Mouse (Mus musculus): ENCODE measurements around the gene Atraid. TPM values are rescaled to one million over a fixed set of nuclear protein-coding genes. Genes with fewer than 3 reads are reported as not detected.
"Not testable (repeated sequence)": the region's sequence is repeated elsewhere in the genome, so short reads cannot be mapped to it uniquely, and the experiment has no call there.

Atraid gene
- total and polyA plus RNA-seq, 3 experiments: 37.2 to 58.0 TPM; not detected in 1

- TF ChIP-seq MAZ (IDR thresholded peaks at IDR 0.05; ENCODE audit: low read depth, low read length): no peak
- TF ChIP-seq HCFC1 (IDR thresholded peaks at IDR 0.05; ENCODE audit: low read depth, low read length): no peak
- TF ChIP-seq ZC3H11A (IDR thresholded peaks at IDR 0.05; ENCODE audit: low read depth, low read length): no peak
- TF ChIP-seq MXI1 (IDR thresholded peaks at IDR 0.05; ENCODE audit: low read depth, low read length): no peak
- no peak for TF ChIP-seq ETS1 (IDR thresholded peaks at IDR 0.05; ENCODE audit: low read depth, low read length)
- DNase-seq (ENCODE audit: low read depth, low spot score): no peak
- Histone ChIP-seq H3K4me1 (ENCODE audit: control insufficient read depth in 1 of 2, insufficient read depth in 2 of 2, low read length in 2 of 2) (no peaks in the 10 kb centered on the region), H3K27me3 (ENCODE audit: control insufficient read depth in 1 of 2, insufficient read depth in 2 of 2, low read length in 2 of 2) (no peaks in the 10 kb centered on the region), H3K9me3 (replicated peaks; ENCODE audit: insufficient read depth, low read length) (no peaks in the 10 kb centered on the region), H3K79me2 (ENCODE audit: control insufficient read depth, insufficient read depth, low read length, poor library complexity) (no peaks in the 10 kb centered on the region), H3K36me3 (ENCODE audit: control insufficient read depth in 1 of 2, insufficient read depth in 2 of 2, low read length in 2 of 2) (peaks cover 2% of the 10 kb centered on the region in 2 experiments; a peak in 2 of 4 replicates), H3K9ac (ENCODE audit: control insufficient read depth, low read depth, low read length, poor library complexity, severe bottlenecking) (no peak overlapping the region), H3K27ac (ENCODE audit: control insufficient read depth, low read depth, low read length) (no peak overlapping the region), H3K4me3 (ENCODE audit: control insufficient read depth in 1 of 2, insufficient read depth in 1 of 2, low read depth in 2 of 2, low read length in 2 of 2) (no peak overlapping the region)
These were observed 13.4 kb upstream of the Atraid start for GRCm38 (mm10) chr5:31034669-31035068.

DNA sequence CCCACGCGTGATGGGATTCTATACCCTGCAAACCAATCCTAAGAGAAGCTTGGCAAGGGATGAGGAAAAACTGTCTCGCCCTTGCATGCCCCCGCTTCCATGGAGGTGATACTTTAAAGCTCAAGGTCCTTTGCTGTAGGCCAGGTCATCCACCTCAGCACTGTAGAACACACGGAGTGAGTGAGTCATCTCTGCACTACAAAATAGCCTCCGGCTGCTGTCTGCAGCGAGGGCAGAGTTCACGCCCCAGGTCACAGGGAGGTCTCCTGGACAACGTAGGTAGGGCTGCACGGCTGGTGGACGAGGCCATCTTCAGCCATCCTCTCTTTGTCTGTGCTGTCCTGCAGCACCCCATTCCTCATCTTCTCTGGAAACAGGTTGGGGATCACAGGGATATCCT, 11.6 kb upstream of the Atraid start:
- not testable (repeated sequence) for H3K27me3 ChIP-seq (ENCODE audit: control insufficient read depth in 1 of 2, insufficient read depth in 2 of 2, low read length in 2 of 2); H3K9ac ChIP-seq (ENCODE audit: control insufficient read depth, low read depth, low read length, poor library complexity, severe bottlenecking); H3K27ac ChIP-seq (ENCODE audit: control insufficient read depth, low read depth, low read length); H3K79me2 ChIP-seq (ENCODE audit: control insufficient read depth, insufficient read depth, low read length, poor library complexity); H3K4me1 ChIP-seq (ENCODE audit: control insufficient read depth in 1 of 2, insufficient read depth in 2 of 2, low read length in 2 of 2); H3K36me3 ChIP-seq (ENCODE audit: control insufficient read depth in 1 of 2, insufficient read depth in 2 of 2, low read length in 2 of 2); DNase-seq (ENCODE audit: low read depth, low spot score); H3K4me3 ChIP-seq (ENCODE audit: control insufficient read depth in 1 of 2, insufficient read depth in 1 of 2, low read depth in 2 of 2, low read length in 2 of 2); H3K9me3 ChIP-seq (replicated peaks; ENCODE audit: insufficient read depth, low read length)

- peaks cover 2 to 3% of the 10 kb centered on the region in 2 experiments; a peak in 2 of 4 replicates for H3K36me3 ChIP-seq (ENCODE audit: control insufficient read depth in 1 of 2, insufficient read depth in 2 of 2, low read length in 2 of 2)
- no peaks in the 10 kb centered on the region for H3K79me2 ChIP-seq (ENCODE audit: control insufficient read depth, insufficient read depth, low read length, poor library complexity)
- H3K27ac ChIP-seq (ENCODE audit: control insufficient read depth, low read depth, low read length): no peak overlapping the region
- no peak overlapping the region for H3K4me3 ChIP-seq (ENCODE audit: control insufficient read depth in 1 of 2, insufficient read depth in 1 of 2, low read depth in 2 of 2, low read length in 2 of 2)
- H3K27me3 ChIP-seq (ENCODE audit: control insufficient read depth in 1 of 2, insufficient read depth in 2 of 2, low read length in 2 of 2): no peaks in the 10 kb centered on the region
- DNase-seq (ENCODE audit: low read depth, low spot score): no peak
- no peak overlapping the region for H3K9ac ChIP-seq (ENCODE audit: control insufficient read depth, low read depth, low read length, poor library complexity, severe bottlenecking)
- no peaks in the 10 kb centered on the region for H3K9me3 ChIP-seq (replicated peaks; ENCODE audit: insufficient read depth, low read length)
- TF ChIP-seq UBTF (IDR thresholded peaks at IDR 0.05; ENCODE audit: borderline replicate concordance, insufficient read depth, low read depth, low read length): no peak
- no peak for TF ChIP-seq CTCF (IDR thresholded peaks at IDR 0.05 in 2 of 3, conservative IDR thresholded peaks at IDR 0.05 in 1 of 3; ENCODE audit: control insufficient read depth in 1 of 3, insufficient read depth in 1 of 3, low read depth in 2 of 3, low read length in 3 of 3, poor library complexity in 1 of 3, severe bottlenecking in 1 of 3)
- no peak for TF ChIP-seq CHD2 (IDR thresholded peaks at IDR 0.05; ENCODE audit: low read length)
- TF ChIP-seq RAD21 (IDR thresholded peaks at IDR 0.05; ENCODE audit: low read depth, low read length): no peak
- TF ChIP-seq NRF1 (IDR thresholded peaks at IDR 0.05; ENCODE audit: insufficient read depth, low read depth, low read length, poor library complexity, severe bottlenecking): no peak
- TF ChIP-seq MYB (IDR thresholded peaks at IDR 0.05; ENCODE audit: low read depth, low read length): no peak
- no peak for TF ChIP-seq JUND (IDR thresholded peaks at IDR 0.05; ENCODE audit: low read depth, low read length)
- TF ChIP-seq MAFK (IDR thresholded peaks at IDR 0.05; ENCODE audit: borderline replicate concordance, low read depth, low read length): no peak
- no peak for TF ChIP-seq CHD1 (IDR thresholded peaks at IDR 0.05; ENCODE audit: low read depth, low read length)
- TF ChIP-seq KAT2A (conservative IDR thresholded peaks at IDR 0.05; ENCODE audit: low read depth, low read length): no peak
- no peak for TF ChIP-seq ELF1 (IDR thresholded peaks at IDR 0.05; ENCODE audit: low read depth, low read length)
- TF ChIP-seq ZMIZ1 (IDR thresholded peaks at IDR 0.05; ENCODE audit: low read depth, low read length): no peak
- no peak for TF ChIP-seq TBP (IDR thresholded peaks at IDR 0.05; ENCODE audit: low read depth, low read length)
- TF ChIP-seq USF1 (IDR thresholded peaks at IDR 0.05; ENCODE audit: low read depth, low read length): no peak
- no peak for TF ChIP-seq E2F4 (IDR thresholded peaks at IDR 0.05; ENCODE audit: borderline replicate concordance, low read depth, low read length)
- TF ChIP-seq BHLHE40 (IDR thresholded peaks at IDR 0.05; ENCODE audit: borderline replicate concordance, low read depth, low read length): no peak
- H3K4me1 ChIP-seq (ENCODE audit: control insufficient read depth in 1 of 2, insufficient read depth in 2 of 2, low read length in 2 of 2): no peaks in the 10 kb centered on the region
These were observed 9.8 kb upstream of the Atraid start for GRCm38 (mm10) chr5:31038171-31038845.

Data from MEL (cell line).